Mouse (Mus musculus) hindbrain, embryonic 11.5 days (tissue): Measurements from ENCODE around the gene Tmem136. TPM values are rescaled to one million over a fixed set of nuclear protein-coding genes. Genes with fewer than 3 reads are reported as not detected.

Source experiments
- ATAC-seq: fragments of 200-750 bp; cut with Nextera tagmentation; 2 replicates; pipeline ENCODE4 v1.8.0; 2017; ENCODE audit warnings: mild to moderate bottlenecking, moderate TSS enrichment, moderate library complexity; ENCODE audit not compliant: low FRiP score
- DNase-seq: peaks from one replicate; pipeline ENCODE4 v3.0.0-alpha.2; 2015; ENCODE audit warnings: low spot score
- H3K27ac ChIP-seq: fragments of 300-500 bp; sonication (generic); 2 replicates; pipeline ENCODE4 v1.5.1; 2014; ENCODE audit warnings: mild to moderate bottlenecking, low read depth, low read length
- H3K27me3 ChIP-seq: fragments of 300-500 bp; sonication (generic); 2 replicates; pipeline ENCODE4 v1.6.1; 2014; ENCODE audit warnings: mild to moderate bottlenecking, low read length, moderate library complexity, mixed read lengths; ENCODE audit not compliant: control insufficient read depth, insufficient read depth
- H3K36me3 ChIP-seq: fragments of 300-500 bp; sonication (generic); 2 replicates; pipeline ENCODE4 v1.6.1; 2014; ENCODE audit warnings: mild to moderate bottlenecking, low read length, moderate library complexity, mixed read lengths; ENCODE audit not compliant: control insufficient read depth, insufficient read depth
- H3K4me1 ChIP-seq: fragments of 300-500 bp; sonication (generic); replicated peaks from 2 replicates; pipeline ENCODE4 v1.6.1; 2014; ENCODE audit warnings: low read length, mixed read lengths; ENCODE audit not compliant: control insufficient read depth, insufficient read depth
- H3K4me2 ChIP-seq: fragments of 300-500 bp; sonication (generic); replicated peaks from 2 replicates; pipeline ENCODE4 v1.6.1; 2014; ENCODE audit warnings: mild to moderate bottlenecking, low read depth, low read length
- H3K4me3 ChIP-seq: fragments of 300-500 bp; sonication (generic); 2 replicates; pipeline ENCODE4 v1.5.1; 2014; ENCODE audit warnings: low read depth, low read length
- H3K9ac ChIP-seq: fragments of 300-500 bp; sonication (generic); 2 replicates; pipeline ENCODE4 v1.6.1; 2014; ENCODE audit warnings: low read depth, low read length
- H3K9me3 ChIP-seq: fragments of 300-500 bp; sonication (generic); 2 replicates; pipeline ENCODE4 v1.6.1; 2016; ENCODE audit warnings: low read length; ENCODE audit not compliant: control insufficient read depth
- WGBS: fragments of 180-500 bp; shearing (Covaris S2); extraction: QIAGEN DNeasy Blood & Tissue Kit; methylation state at CpG from one replicate; pipeline ENCODE4 v1.1.7; 2014; 5-methylcytosine and 5-hydroxymethylcytosine counted together
- polyA plus RNA-seq: library from polyadenylated mRNA; unstranded; fragments of >200 nt; fragmentation: Nextera tagmentation; extraction: Ambion mirVana; gene quantifications from 2 replicates; pipeline ENCODE4 v1.2.1, GENCODE M21; 2014

The Tmem136 gene
- polyA plus RNA-seq, 1 experiment from 2014 or later = 19.2 TPM

- no peak for ATAC-seq
- Histone ChIP-seq H3K27me3 (no peaks in the 10 kb centered on the region), H3K36me3 (no peaks in the 10 kb centered on the region), H3K9me3 (no peaks in the 10 kb centered on the region), H3K4me3 (no peak overlapping the region), H3K4me1 (no peaks in the 10 kb centered on the region; the same call in 1 of the 2 replicates), H3K9ac (no peak overlapping the region), H3K4me2 (no peak overlapping the region), H3K27ac (no peak overlapping the region)
- 95% methylated on average over 4 of the region's 4 CpGs for WGBS
- DNase-seq = no peak
These were observed 1.5 kb downstream of the Tmem136 start for GRCm38 (mm10) chr9:43114833-43115232.

- H3K4me3 ChIP-seq = no peak overlapping the region
- H3K4me1 ChIP-seq = no peaks in the 10 kb centered on the region; the same call in 1 of the 2 replicates
- ATAC-seq (no peak), DNase-seq (no peak)
- H3K9ac ChIP-seq = no peak overlapping the region
- H3K27me3 ChIP-seq = no peaks in the 10 kb centered on the region
- no peak overlapping the region for H3K4me2 ChIP-seq
- H3K9me3 ChIP-seq = no peaks in the 10 kb centered on the region
- H3K36me3 ChIP-seq = no peaks in the 10 kb centered on the region
- H3K27ac ChIP-seq = no peak overlapping the region
- WGBS = 87% methylated on average over 8 of the region's 8 CpGs
These were observed 5.9 kb downstream of the Tmem136 start for GRCm38 (mm10) chr9:43110286-43110980.

DNA sequence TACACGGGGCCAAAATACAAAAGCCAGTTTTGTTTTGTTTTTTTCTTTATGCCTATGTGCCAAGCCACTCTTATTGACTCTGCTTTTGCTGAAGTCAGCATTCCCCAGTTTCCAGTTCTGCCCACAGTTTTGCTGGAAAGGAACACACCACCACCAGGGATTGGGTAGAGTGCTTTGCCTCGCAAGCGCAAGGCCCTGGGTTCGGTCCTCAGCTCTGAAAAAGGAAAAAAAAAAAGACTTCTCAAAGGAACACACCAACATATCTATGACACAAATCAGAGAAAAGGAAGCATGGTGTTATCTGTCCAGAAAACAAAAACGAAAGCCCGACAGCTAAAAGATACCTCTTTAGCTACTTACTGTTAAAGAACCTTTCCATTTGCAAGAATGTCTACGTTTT is 7.2 kb downstream of the Tmem136 start:
- H3K4me3 ChIP-seq = no peak overlapping the region
- H3K9ac ChIP-seq = no peak overlapping the region
- WGBS = 91% methylated on average over 7 of the region's 7 CpGs
- 0 out of 2 replicates have a peak, but pooled peaks cover 3% of the 10 kb centered on the region for H3K4me1 ChIP-seq
- no peak overlapping the region for H3K4me2 ChIP-seq
- H3K27me3 ChIP-seq = no peaks in the 10 kb centered on the region
- H3K9me3 ChIP-seq = no peaks in the 10 kb centered on the region
- no peak overlapping the region for H3K27ac ChIP-seq
- H3K36me3 ChIP-seq = no peaks in the 10 kb centered on the region
- no peak for DNase-seq
- ATAC-seq = no peak

DNA sequence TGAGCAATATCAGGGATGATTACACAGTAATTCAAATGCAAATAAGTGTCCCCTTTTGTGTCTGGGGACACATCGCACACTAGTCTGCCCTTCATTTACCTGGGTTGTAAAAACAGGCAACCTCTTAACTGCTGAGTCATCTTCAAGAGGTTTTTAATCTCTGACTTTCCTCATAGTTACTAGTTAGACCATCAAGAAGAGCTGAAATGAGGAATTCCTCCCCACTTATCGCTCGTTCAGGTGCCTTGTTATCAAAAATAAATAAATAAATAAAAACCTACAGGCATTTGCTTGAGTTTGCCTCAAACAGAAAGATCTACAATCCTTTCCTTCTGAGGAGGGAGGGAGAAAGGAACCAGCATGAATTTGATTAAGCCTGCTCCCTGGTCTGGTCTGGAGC is 7.6 kb downstream of the Tmem136 start:
- ATAC-seq = no peak
- no peak for DNase-seq
- 87% methylated on average over 3 of the region's 3 CpGs for WGBS
- no peak overlapping the region for H3K4me3 ChIP-seq
- H3K4me1 ChIP-seq = peaks cover 3% of the 10 kb centered on the region; the same call in 1 of the 2 replicates
- H3K9ac ChIP-seq = no peak overlapping the region
- H3K9me3 ChIP-seq = no peaks in the 10 kb centered on the region
- no peak overlapping the region for H3K4me2 ChIP-seq
- H3K36me3 ChIP-seq = no peaks in the 10 kb centered on the region
- H3K27ac ChIP-seq = no peak overlapping the region
- H3K27me3 ChIP-seq = no peaks in the 10 kb centered on the region

DNA sequence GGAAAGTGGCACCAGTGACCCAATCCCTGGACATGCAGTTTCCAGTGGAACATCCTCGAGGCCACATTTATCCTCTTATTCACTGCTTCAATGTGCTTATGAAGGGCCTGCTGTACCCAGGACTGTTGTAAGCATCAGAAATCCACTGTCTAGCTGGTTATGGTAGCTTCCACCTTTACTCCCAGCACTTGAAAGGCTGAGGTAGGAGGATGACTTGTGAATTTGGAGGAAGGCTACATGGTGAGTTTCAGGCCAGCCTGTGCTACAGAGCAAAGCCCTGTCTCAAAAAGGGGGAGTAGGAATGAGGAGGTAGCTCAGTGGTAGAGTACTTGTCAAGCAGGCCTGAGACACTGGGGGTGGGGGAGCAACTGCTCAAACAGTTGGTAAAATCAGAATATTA is 8.3 kb downstream of the Tmem136 start:
- WGBS = 88% methylated on average over 1 of the region's 1 CpGs
- no peak for DNase-seq
- Histone ChIP-seq H3K4me3 (no peak overlapping the region), H3K9ac (no peak overlapping the region), H3K36me3 (no peaks in the 10 kb centered on the region), H3K4me2 (no peak overlapping the region), H3K27ac (no peak overlapping the region), H3K4me1 (peaks cover 3% of the 10 kb centered on the region; the same call in 1 of the 2 replicates), H3K9me3 (no peaks in the 10 kb centered on the region), H3K27me3 (no peaks in the 10 kb centered on the region)
- no peak for ATAC-seq

GRCm38 (mm10) chr9:43107555-43107954 is 8.8 kb downstream of the Tmem136 start:
- WGBS = 63% methylated on average over 5 of the region's 5 CpGs
- Histone ChIP-seq H3K9me3 (no peaks in the 10 kb centered on the region), H3K4me2 (no peak overlapping the region), H3K27ac (no peak overlapping the region), H3K27me3 (no peaks in the 10 kb centered on the region), H3K4me1 (peaks cover 6% of the 10 kb centered on the region; the same call in 1 of the 2 replicates), H3K9ac (no peak overlapping the region), H3K4me3 (no peak overlapping the region), H3K36me3 (no peaks in the 10 kb centered on the region)
- no peak for DNase-seq
- no peak for ATAC-seq

DNA sequence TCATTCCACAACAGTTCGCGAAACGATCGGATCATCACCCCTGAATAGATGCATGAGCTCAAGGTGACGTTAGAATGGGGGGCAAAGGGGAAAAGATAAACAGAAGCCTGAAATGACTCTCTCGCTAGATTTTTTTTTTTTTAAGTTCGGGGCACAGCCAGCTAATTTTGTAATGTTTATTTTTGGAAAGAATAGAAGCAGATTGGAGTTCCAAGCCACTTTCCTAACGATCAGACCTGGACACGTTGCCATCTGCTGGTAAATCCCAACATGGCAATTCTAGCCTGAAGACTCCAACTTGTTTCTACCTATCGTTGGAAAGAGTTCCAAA is 9.2 kb downstream of the Tmem136 start, which contains the start of gene Arhgef12:
Arhgef12 (minus strand) TSS at position 53 of the 331 bp plus-strand sequence.
- DNase-seq = peak; percentile 53

DNA sequence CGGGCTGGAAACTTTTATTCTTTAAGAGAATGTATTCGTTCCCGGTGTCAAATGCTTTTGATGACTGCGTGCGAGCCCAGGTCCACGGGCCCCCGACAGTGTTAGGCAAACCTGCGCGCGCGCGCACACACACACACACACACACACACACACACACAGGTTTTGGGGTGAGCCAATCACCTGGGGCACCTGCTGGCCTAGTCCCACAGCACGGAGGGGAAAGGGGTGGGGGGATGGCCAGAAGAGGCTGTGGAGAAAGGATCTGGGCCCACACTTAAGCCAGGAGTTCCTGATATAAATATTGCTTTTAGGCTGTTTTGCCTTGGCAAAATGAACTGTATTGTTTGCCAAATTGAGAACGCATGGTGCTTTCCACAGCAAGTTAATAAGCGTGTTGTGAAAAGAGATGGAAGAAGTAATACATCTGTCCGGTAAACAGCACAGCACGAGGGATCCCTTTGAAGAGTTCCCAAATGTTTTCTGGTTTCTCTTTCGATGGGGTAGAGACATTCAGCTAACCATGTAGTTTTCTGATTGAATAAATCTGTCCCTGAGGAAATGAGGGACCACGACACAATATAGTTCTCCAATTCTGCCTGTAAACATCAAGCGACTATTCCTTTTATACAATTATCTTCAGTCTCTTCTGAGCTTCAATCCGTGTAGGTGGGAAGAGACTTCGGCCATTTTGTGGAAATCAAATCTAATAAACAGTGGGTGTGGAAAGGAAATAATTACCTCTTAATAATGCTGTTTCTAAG is 9.8 kb downstream of the Tmem136 start:
- 25% methylated on average over 22 of the region's 22 CpGs for WGBS

More for the DNA sequence above, 9.2 kb downstream of the Tmem136 start, which contains the start of gene Arhgef12:
- peak within 1 kb of the TSS; percentile 88; the same call in 1 of the 2 replicates for H3K27ac ChIP-seq
- H3K36me3 ChIP-seq = no peaks in the 10 kb centered on the region
- H3K4me2 ChIP-seq = peak within 1 kb of the TSS; percentile 88
- no peaks in the 10 kb centered on the region for H3K27me3 ChIP-seq
- H3K4me1 ChIP-seq = peaks cover 6% of the 10 kb centered on the region; the same call in 1 of the 2 replicates
- H3K4me3 ChIP-seq = peak within 1 kb of the TSS; percentile 91
- peak within 1 kb of the TSS; percentile 90 for H3K9ac ChIP-seq
- no peak for ATAC-seq
- WGBS = 51% methylated on average over 10 of the region's 10 CpGs
- H3K9me3 ChIP-seq = no peaks in the 10 kb centered on the region

More for the DNA sequence above, 9.8 kb downstream of the Tmem136 start:
- Histone ChIP-seq H3K4me2 (peak overlapping the region; percentile 88), H3K9ac (peak overlapping the region; percentile 90), H3K4me1 (peaks cover 6% of the 10 kb centered on the region; the same call in 1 of the 2 replicates), H3K4me3 (peak overlapping the region; percentile 91), H3K27ac (peak overlapping the region; percentile 88; the same call in 1 of the 2 replicates), H3K27me3 (no peaks in the 10 kb centered on the region), H3K36me3 (no peaks in the 10 kb centered on the region), H3K9me3 (no peaks in the 10 kb centered on the region)
- ATAC-seq (peak; percentile 23; the same call in 1 of the 2 replicates), DNase-seq (peak; percentile 19)
